Mouse (Mus musculus) cerebellum, adult (tissue): ENCODE results near the gene Rad51b.

Experiments used
- ATAC-seq: cut with Nextera tagmentation; 2 replicates; pipeline ENCODE4 v1.9.2; 2017; ENCODE audit warnings: mild to moderate bottlenecking, moderate library complexity, mixed read lengths; ENCODE audit not compliant: insufficient number of reproducible peaks, low FRiP score, low TSS enrichment

The Rad51b gene

DNA sequence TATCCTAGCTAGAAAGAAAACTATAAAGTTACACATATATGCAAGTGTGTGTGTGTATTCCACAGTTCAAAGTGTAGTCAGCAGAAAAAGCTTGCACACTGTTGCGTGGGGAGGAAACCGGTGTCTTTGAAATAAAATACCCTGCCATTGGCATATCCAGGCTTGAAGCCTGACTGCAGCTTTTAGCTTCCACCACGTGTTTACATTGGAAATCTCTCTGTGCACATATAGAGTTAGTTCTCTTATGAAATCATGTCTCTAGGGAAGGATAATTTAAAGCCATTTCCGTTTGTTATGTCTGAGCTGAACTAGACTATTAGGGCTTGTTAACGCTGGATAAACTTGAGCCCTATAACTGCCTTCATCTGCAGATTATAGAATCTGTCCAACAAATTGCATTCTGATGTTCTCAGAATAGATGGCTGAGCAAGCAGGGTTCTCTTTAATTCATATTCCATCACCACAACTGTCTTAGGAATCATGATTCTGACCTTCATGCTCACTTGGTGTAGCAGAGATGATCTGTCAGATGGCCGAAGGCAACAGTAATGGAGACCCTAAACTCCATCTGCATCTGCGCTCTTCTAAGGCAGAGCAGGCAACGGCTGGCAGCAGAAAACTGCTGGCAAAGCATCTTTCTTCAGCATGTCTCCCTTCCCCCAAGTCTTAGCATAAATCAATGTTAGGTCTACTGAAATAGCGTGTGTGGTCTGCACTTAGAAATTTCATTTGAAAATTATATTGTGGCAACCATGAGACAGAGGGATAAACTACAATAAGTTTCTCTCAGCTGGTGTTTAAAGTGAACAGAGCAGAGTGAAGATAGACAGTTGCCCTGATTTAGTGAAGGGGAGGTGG lies 410.7 kb downstream of the Rad51b start:
- ATAC-seq = no peak

DNA sequence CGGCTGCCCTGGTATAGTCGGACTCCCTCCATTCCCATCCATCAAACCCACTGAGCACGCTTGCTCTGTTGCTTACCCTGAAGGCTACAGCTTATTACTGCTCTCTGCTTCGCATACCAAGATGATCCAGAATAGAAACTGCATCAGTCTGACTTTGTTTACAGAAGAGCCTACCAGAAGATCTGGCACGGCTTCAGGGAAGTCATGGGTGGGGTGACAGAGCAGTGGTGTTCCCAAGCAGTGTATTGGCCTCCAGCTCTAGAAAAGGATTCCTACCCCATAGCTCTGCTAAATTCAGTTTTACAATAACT lies 411.3 kb downstream of the Rad51b start:
- ATAC-seq = no peak

DNA sequence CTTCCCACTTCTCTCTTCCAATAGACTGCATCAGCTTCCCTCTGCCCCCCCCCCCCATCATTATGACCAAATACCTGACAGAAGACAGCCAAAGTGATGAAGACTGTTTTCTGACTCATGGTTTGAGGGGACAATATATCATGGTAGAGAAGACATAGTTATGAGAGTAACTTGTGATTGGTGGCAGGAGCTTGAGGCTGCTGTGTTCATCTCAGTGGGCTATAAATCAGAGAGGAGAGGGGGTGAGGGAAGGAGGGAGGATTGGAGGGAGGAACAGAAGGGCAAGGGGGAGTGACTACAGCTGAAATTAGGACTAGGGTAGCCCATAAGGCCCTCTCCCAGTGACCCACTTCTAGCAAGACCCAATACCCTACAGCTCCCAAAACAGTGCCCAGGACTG lies 416.2 kb downstream of the Rad51b start:
- no peak for ATAC-seq

DNA sequence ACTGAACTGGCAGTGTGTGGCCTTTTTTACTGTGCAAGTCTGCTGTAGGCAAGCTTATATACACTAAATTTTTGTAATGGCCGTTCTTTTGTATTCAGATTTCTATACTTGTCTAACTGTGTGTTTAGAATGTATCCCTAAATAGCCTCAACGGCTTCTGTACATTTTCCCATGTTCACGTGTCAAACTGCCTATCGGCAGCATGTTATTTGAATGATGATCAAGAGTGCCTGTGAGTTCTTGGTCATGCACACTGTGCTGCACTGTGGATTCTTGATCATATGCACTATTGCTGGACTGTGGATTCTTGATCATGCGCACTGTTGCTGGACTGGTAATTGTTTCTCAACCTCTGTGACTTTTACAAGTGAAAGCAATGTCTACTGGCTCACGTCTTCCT lies 417.4 kb downstream of the Rad51b start:
- ATAC-seq = no peak

DNA sequence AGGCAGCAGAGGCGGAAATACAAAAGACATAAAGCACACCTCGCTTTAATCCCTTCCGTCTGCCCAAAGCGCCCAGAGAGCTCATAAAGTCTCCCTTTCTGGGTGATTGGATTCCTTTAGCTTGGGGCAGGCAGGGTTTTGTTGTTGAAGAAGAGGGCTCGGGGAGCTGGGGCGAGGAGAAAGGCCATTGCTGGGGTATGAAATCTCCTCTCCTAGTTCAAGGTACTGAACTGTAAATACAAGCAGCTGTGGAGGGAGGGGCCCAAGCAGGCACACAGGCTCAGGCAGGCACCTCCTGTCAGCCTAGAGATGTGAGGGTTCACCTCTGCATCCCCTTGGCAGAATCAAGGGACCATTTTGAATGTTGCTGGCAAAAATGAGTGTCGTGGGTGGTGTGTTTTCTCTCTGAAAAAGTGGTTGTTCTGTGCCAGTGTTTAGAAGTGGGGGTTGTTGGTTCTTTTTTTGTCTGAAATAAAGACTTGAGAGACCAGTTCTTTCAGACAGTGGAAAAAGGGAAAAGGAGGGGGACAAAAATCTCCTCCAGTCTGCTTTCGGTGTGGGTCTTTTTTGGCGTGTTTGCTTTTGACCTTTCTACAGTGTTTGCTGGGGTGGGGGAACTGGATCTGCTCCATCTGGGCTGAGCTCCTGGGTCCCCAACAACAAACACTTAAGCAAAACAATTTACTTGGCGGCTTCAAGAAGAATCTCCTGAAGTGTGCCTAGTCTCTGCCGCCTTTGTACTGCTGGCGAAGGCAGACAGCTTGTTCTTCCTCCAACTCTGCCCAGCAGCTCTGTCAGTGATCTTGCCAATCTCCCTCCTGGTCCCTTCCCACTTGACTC lies 418.6 kb downstream of the Rad51b start:
- ATAC-seq = no peak

DNA sequence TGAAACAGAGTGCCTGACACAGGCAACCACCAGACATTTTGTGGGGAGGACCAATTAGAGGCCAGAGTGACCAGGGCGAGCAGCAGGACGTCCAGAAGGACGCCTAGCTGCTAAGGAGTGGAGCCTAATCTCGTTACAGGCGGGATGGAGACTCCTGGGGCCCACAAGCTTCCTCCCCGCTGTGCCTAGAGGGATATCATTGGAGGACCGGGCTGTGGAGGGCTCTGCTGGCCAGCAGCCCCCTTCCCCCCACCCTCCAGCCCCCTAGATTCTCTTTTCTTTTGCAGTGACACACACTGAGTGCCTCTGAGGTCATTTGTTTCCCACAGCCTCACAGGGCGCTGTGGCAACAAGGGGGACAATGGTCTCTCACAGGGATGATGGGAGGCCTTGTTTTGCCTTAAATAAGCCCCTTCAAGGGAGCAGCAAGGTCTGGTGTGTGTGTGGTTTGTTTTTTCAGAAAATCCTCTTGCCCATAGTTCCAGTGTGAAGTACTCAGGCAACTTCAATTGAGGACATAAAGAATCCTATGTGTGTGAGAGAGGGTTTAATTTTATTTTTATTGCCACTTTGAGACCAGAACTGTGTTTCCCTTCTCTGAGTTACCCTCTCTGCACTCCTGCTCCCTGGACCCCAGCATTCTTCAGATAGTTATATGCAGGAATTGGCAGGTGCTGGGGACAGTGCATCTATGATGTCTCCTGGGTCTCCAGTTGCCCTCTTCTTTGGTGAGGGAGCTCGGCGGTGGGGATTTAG lies 422.2 kb downstream of the Rad51b start:
- no peak for ATAC-seq

DNA sequence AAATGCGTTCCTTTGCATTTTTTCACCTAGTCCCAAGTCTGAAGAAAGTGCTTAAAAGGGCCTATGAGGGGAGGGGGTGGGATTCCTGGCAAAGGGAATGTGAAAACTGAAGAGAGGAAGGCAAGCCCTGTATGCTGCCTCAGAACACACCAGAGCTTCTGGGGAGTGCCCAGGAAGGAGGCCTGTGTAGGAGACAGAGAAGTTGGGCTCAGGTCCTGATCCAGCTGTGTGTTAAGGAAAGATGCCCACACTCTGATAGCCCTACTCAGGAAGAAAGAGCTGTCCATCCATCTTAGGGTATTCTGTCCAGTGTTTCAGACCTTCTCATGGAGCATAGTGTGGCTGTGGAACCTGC lies 422.7 kb downstream of the Rad51b start:
- no peak for ATAC-seq

DNA sequence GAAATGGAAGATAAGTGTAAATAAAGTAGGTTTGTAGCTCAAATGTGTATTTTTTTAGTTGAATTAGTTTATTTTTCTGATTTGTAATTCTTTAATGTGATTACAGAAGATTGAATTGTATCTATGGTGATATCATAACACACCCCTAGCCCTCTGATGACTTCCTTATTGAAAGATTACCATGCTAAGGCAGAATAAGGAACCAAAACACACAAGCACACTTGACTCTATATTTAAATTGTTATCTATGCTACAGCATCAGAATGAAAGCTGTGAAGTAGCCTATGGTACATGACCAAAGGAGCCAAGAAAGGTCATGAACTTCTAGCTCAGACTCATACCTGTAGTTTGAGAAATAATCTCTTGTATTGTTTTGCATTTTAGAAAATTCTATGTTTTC lies 427.8 kb downstream of the Rad51b start:
- no peak for ATAC-seq

DNA sequence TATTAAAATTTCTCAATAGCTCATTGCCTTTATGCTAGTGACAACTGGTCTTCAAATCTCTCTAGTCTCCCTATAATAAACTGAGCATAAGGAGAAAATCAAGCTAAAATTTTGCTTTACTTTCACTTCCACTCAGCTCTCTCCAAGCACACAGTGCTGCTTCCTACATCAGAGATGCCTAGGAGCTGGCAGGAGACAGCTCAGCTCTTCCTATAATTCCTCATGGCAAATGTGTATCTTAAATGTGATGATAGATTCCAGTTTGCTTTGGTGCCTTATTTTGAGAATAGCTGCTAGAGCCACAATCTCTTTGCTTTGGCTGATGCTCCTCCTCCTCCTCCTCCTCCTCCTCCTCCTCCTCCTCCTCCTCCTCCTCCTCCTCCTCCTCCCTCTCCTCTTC lies 428.6 kb downstream of the Rad51b start:
- ATAC-seq = no peak

DNA sequence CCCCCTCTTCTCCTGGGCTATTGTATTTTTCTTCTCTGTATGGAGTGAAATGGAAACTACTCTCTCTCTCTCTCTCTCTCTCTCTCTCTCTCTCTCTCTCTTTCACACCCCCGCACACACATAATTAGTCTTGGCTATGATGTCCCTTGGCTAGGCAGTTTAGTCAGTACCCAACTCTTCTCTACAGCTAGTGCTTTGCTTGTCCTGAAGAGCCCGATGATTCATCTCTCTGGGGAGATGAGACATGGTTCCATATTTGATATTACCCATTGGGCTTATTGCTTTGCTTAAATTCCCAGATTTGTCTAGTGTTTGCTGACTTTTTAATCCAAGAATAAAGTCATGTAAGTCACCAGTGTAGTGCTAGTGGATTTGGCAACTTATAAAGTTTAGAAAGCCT lies 429.0 kb downstream of the Rad51b start:
- ATAC-seq = no peak

DNA sequence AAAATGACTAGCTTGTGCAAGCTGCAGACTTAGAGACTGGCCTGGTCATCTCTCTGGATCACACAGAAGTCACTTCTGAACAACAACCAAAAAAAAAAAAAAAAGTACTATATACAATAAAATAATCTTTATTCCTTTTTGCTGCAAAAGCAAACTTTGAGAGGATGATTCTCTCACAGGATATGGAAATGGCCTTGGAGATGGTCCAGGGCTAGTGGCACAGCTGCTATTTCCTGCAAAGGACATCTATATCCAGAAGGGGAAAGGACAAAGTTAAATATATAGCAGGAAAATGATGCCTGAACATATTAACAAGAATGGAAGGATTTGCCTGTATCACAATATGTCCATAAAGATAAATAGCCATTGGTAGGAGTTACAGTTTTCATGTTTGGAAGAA lies 429.9 kb downstream of the Rad51b start:
- no peak for ATAC-seq

DNA sequence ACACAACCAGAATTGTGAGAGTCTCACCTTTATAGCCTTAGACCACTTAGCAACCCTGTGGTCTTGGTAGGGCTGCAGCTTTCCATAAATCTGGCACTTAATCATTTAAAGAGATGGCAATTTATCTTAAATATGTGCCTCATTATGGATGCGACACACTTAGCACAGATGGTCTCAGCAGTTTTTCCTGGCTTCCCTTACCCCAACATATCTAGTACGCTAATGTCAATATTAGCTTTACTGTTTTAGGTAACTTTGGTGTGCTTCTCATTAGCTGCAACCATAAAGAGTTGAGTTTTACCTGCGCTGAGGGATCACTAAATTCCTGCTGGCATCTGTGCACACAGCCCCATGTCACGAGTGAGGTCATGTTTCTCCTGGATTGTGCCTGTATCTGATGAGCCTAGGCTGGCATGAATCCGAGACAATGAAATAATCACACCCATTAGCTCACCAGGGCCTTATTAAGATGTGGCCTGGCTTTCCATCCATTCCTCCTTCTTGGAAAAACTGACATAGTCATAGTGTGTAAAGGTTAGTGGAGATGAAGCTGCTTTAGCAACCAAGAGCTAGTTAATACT lies 432.9 kb downstream of the Rad51b start:
- no peak for ATAC-seq

DNA sequence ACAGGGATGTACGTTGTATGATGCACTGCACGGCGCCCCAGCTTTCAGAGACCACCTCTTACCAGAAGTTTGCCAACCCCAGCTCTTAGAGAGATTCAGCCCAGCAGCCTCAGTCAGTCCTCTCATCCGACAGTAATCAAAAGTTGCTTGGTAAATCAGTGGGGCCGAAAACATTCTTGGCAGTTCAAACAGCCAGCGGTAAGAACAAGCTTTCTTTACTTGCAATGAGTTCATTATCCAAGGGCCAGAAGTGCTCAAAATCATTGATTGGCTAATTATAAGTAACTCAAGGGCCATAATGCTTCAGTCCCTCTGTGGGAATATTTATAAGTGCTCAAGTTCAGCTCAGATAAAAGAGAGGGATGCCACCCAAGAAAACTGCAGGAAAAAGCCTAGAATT lies 434.8 kb downstream of the Rad51b start:
- no peak for ATAC-seq

DNA sequence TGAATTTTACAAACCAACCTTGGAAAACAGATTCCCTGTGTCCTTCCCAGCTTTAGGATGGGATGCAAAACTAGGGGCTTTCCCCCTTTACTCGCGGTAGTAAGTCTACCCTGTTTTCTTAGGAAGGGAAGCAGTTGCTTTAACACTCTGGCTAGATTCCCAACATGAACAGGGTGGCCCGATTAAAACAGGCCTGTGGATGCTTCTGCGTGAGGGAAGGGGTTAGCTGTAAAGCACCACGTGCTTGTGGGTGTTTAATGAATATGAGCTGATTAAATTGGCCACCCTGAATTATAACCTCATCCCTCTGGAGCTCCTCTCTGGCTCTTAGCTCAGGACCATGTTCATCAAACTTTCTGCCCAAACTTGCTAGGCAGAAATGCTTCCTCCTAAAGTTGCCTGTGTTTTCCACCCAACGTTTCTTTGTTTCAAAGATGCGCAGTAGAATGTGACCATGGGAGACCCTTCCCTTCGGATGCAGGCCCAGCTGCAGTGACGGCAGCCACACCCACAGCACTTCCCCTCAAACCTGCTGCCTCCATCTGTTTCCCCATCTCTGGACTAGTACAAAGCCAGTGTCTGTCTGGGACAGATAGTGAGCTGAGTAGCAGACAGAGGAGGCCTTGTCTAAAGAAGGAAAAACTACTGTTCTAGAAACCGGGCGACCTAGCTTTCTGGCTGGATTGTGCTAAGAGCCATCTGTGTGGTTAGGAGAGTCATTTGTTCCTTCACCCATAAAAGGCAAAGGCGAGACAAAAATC lies 435.5 kb downstream of the Rad51b start:
- no peak for ATAC-seq

DNA sequence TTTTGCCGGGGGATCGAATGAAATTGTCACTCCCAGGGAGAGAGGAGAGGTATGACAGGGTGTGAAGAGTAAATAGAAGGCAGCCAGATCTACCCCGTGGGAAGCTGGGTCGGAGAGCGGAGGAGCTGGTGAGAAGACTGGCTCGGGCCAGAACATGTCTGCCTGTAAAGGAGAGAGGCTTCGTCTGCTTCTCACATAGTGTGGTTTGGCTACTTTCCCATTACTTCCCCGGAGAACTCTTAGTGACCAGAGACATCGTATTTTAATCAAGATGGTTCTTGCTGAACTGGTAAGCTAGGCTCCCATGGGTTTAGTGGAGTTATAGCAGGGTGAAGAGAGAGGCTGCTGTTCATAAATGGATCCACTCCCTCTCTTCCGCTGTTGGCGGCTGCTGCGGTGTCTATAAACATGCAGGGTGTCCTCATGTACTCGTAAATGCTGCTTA lies 438.3 kb downstream of the Rad51b start:
- no peak for ATAC-seq

DNA sequence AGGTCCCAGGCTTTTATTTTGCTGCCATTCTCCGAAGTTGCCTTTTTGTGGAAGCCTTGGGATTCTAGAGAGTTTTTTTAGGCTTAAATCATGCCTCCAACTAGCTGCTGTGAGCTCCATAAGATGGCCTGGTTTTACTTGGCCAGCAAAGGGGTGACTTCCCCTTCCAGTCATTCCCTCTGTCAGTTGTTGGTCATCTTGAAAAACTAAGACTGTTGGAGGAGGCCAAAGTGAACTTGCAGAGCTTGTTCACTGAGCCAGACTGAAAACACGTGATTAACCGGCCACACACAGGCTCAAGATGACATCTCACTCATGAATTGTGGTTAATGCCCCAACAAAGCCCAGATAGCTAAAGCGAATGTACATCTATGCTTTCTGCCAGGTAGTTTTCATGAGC lies 438.8 kb downstream of the Rad51b start:
- no peak for ATAC-seq

DNA sequence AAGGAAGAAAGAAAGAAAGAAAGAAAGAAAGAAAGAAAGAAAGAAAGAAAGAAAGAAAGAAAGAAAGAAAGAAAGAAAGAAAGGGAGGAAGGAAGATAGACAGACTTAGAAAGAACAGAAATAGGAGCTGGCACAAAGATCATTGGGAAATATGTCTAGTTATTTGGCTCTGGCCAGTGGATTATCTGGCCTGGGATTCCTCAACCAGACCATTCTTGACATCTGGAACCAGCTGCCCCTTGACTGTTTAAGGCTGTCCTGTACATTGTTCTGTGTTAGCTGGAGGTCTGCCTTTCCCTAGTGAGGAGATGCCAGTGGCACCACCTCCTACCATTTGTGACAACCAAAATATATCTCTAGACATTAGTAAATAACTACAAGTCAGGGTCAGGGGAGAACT lies 441.6 kb downstream of the Rad51b start:
- ATAC-seq = no peak

DNA sequence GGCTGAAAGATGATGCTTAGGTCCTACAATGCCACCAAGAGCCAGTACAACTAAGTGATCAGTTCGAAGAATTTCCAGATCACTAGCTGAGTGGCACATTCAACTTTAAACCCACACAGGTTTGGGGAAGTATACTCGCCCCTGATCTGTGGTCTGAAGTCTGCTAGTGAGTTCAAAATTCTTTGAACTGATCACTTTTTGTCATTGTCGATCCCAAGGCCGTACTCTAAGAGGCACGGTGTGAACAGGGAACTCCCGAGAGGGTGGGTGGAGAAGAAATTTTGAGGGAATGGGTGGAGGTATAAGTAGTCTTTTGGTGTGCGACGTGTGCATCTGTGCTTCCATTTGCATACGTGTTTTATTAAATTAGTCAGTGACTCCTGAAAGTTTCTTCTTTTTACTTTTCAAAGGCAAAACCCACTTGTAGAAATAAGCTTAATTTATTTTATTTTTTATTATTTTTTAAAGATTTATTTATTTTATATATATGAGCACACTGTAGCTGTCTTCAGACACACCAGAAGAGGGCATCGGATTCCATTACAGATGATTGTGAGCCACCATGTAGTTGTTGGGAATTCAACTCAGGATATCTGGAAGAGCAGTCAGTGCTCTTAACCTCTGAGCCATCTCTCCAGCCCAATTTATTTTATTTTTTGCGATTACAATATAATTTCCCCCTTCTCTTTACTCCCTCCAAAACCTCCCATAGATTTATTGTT lies 443.0 kb downstream of the Rad51b start:
- no peak for ATAC-seq

DNA sequence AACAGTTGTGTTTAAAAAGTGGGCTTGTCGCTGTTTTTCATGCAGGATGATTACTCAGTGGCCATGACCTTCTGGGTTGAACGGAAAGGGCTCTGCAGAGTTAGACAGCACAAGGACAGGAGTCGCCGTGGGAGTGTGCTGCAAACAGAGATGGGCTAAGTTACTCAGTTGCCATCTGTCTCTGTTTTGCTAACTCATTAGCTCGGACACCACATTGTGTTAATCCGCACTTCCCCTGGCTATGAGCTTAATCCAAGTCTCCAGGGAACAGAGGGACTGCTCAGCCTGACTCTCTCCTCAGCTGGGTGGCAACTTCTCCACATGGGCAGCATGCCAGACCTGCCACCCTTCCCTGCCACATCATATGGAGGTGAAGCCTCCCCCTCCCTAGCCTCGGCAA lies 445.1 kb downstream of the Rad51b start:
- ATAC-seq = no peak
